Mouse (Mus musculus) c-Kit-positive CD71-negative TER-119-negative erythroid progenitor cells, embryonic 14.5 days (primary cell): ENCODE data around the gene Olfr1158.
"Not testable (repeated sequence)": the region's sequence is repeated elsewhere in the genome, so short reads cannot be mapped to it uniquely, and the experiment has no call there.

ENCODE experiments used
- DNase-seq: peaks from one replicate; pipeline ENCODE4 v3.0.0-alpha.2; 2013; ENCODE audit warnings: low read depth

Gene Olfr1158

GRCm38 (mm10) chr2:87989813-87990212, at the start of gene Olfr1158:
Gene Olfr1158, plus strand, starts transcription at chr2:87990113.
- no peak for DNase-seq

- DNase-seq = no peak
Observed at GRCm38 (mm10) chr2:87945037-87945436, 44.9 kb upstream of the Olfr1158 start, which contains the start of gene Olfr1155. Gene Olfr1155, minus strand, starts transcription at chr2:87945137.

- no peak for DNase-seq
Observed at GRCm38 (mm10) chr2:87953000-87953399, 36.9 kb upstream of the Olfr1158 start, which contains the start of gene Olfr1156. Gene Olfr1156, minus strand, starts transcription at chr2:87953100.

- DNase-seq = no peak
Observed at GRCm38 (mm10) chr2:87968199-87968598, 21.7 kb upstream of the Olfr1158 start, which contains the start of gene Olfr1157. Gene Olfr1157, minus strand, starts transcription at chr2:87968299.

GRCm38 (mm10) chr2:87974563-87974962, 15.3 kb upstream of the Olfr1158 start, which contains the start of gene Olfr74:
Gene Olfr74, minus strand, starts transcription at chr2:87974663.
- DNase-seq = no peak

GRCm38 (mm10) chr2:88007515-88008318, 17.8 kb downstream of the Olfr1158 start, which contains the start of gene Olfr1160:
Gene Olfr1160, minus strand, starts transcription at chr2:88008268.
- no peak for DNase-seq

GRCm38 (mm10) chr2:88022474-88022873, 32.6 kb downstream of the Olfr1158 start, which contains the start of gene Olfr1161:
Gene Olfr1161, plus strand, starts transcription at chr2:88022774.
- not testable (repeated sequence) for DNase-seq

GRCm38 (mm10) chr2:88037599-88037998, 47.7 kb downstream of the Olfr1158 start, which contains the start of gene Olfr73:
Gene Olfr73, minus strand, starts transcription at chr2:88037699.
- no peak for DNase-seq
